Mouse (Mus musculus): ENCODE results near the gene Xrcc3.

DNA sequence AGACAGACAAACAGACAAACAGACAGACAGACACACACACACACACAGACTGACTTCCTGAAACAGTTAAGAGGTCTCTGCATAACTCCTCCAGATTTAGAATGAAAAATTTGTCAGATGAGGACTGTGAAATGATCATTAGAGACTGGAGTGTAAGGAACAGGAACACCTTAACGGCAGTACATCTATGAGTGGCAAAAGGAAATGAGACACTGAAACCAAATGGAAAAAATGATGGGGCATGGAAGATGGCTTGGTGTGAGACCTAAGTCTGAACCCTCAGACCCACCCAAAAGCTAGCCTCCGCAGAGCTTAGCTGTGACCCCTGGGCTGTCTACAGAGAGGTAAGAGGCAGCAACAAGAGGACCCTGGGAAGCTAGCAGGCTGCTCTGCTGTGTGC lies 41.8 kb upstream of the Xrcc3 start:
- TF ChIP-seq GATA1 (IDR thresholded peaks at IDR 0.05; ENCODE audit: borderline replicate concordance, low read length) (no peak), FLI1 (IDR thresholded peaks at IDR 0.05; ENCODE audit: low read length) (no peak)

All from megakaryocyte, embryonic 14.5 days (primary cell).